Mouse (Mus musculus): ENCODE measurements around the gene Gng8.

Gng8 gene

GRCm38 (mm10) chr7:16924037-16924834 lies 32.6 kb downstream of the Gng8 start, which contains the start of gene Calm3:
Gene Calm3 (minus strand): TSS chr7:16924114.
- DNase-seq (ENCODE audit: low spot score) = peak; percentile 99

GRCm38 (mm10) chr7:16928341-16928740 lies 36.8 kb downstream of the Gng8 start:
- DNase-seq (ENCODE audit: low spot score) = no peak

- peak; percentile 75 for DNase-seq (ENCODE audit: low spot score)
Measured at GRCm38 (mm10) chr7:16930850-16931249, 39.3 kb downstream of the Gng8 start.

- DNase-seq (ENCODE audit: low spot score) = peak; percentile 83
Measured at GRCm38 (mm10) chr7:16931968-16932627, 40.5 kb downstream of the Gng8 start.

- DNase-seq (ENCODE audit: low spot score) = no peak
Measured at GRCm38 (mm10) chr7:16932704-16933577, 41.4 kb downstream of the Gng8 start.

- DNase-seq (ENCODE audit: low spot score) = no peak
Measured at GRCm38 (mm10) chr7:16937312-16937711, 45.7 kb downstream of the Gng8 start.

- no peak for DNase-seq (ENCODE audit: low spot score)
Measured at GRCm38 (mm10) chr7:16938117-16938791, 46.7 kb downstream of the Gng8 start.

- DNase-seq (ENCODE audit: low spot score) = no peak
Measured at GRCm38 (mm10) chr7:16940292-16940691, 48.7 kb downstream of the Gng8 start.

GRCm38 (mm10) chr7:16942861-16943260 lies 51.3 kb downstream of the Gng8 start:
- no peak for DNase-seq (ENCODE audit: low spot score)

GRCm38 (mm10) chr7:16944061-16944807 lies 52.6 kb downstream of the Gng8 start, which contains the start of gene Pnmal2:
Gene Pnmal2 (plus strand): TSS chr7:16944682.
- DNase-seq (ENCODE audit: low spot score) = peak; percentile 83

GRCm38 (mm10) chr7:16944808-16945315 lies 53.3 kb downstream of the Gng8 start:
- DNase-seq (ENCODE audit: low spot score) = no peak
